Mouse (Mus musculus) C2C12 (cell line): ENCODE data around the gene Olfr1415.

Experiments
- CTCF ChIP-seq: IDR thresholded peaks from one replicate; pipeline ENCODE4 v1.5.1; 2011; ENCODE audit not compliant: control insufficient read depth, insufficient read depth, insufficient read length
- MYOD1 ChIP-seq: IDR thresholded peaks from one replicate; pipeline ENCODE4 v1.6.1; 2011; ENCODE audit warnings: low read depth; ENCODE audit not compliant: control insufficient read depth, insufficient read length
- USF1 ChIP-seq: IDR thresholded peaks from one replicate; pipeline ENCODE4 v1.6.1; 2011; ENCODE audit warnings: low read depth, mild to moderate bottlenecking, control low read depth, moderate library complexity

- no peak for TF ChIP-seq CTCF
- no peak for TF ChIP-seq MYOD1
- TF ChIP-seq USF1: no peak
These were observed 42.0 kb downstream of the Olfr1415 start for GRCm38 (mm10) chr1:92453751-92454445.
